8 mouse cellular contexts compared by ENCODE assay signal in genomic region chr11:77607538-77608455, GRCm38 (mm10). TPM values are rescaled to one million over a fixed set of nuclear protein-coding genes. Genes with fewer than 3 reads are reported as not detected.
A peak's percentile ranks its signal among the peaks of the same experiment; 100 is the strongest.
DNase-seq lines count a peak whose midpoint lies in the region; ATAC-seq and TF ChIP-seq lines count a peak whose summit lies in the region.

Taok1 (minus strand) TSS chr11:77607815.

- no peaks in the 10 kb centered on the region for H3K27me3 ChIP-seq in ES-Bruce4 (ENCODE audit: control insufficient read depth, insufficient read depth, low read length, poor library complexity, severe bottlenecking)
- H3K27me3 ChIP-seq in forebrain, embryonic 13.5 days: no peaks in the 10 kb centered on the region
- no peaks in the 10 kb centered on the region for H3K27me3 ChIP-seq in liver, postnatal 0 days (ENCODE audit: insufficient read depth, low read length)
- peaks cover 3% of the 10 kb centered on the region; the same call in 1 of the 2 replicates for H3K27me3 ChIP-seq in neural tube, embryonic 14.5 days (ENCODE audit: control insufficient read depth, insufficient read depth, low read length)

- H3K27ac ChIP-seq in ES-Bruce4 (ENCODE audit: insufficient read depth, low read length): peak within 1 kb of the TSS; percentile 80
- peak within 1 kb of the TSS; percentile 96 for H3K27ac ChIP-seq in forebrain, embryonic 13.5 days
- peak within 1 kb of the TSS; percentile 89 for H3K27ac ChIP-seq in liver, postnatal 0 days (ENCODE audit: low read depth)
- peak within 1 kb of the TSS; percentile 97 for H3K27ac ChIP-seq in neural tube, embryonic 14.5 days (ENCODE audit: low read depth, low read length)

- ATAC-seq in cerebellum, adult (ENCODE audit: insufficient number of reproducible peaks, low FRiP score, low TSS enrichment): peak; percentile 94
- peak; percentile 95 for ATAC-seq in forebrain, embryonic 13.5 days
- ATAC-seq in liver, postnatal 0 days: peak; percentile 99
- peak; percentile 94 for ATAC-seq in neural tube, embryonic 14.5 days (ENCODE audit: low read depth)

- peaks cover 1% of the 10 kb centered on the region for H3K4me1 ChIP-seq in ES-Bruce4 (ENCODE audit: control insufficient read depth, insufficient read depth, low read length)
- peaks cover 33% of the 10 kb centered on the region for H3K4me1 ChIP-seq in forebrain, embryonic 13.5 days
- peaks cover 14% of the 10 kb centered on the region for H3K4me1 ChIP-seq in liver, postnatal 0 days (ENCODE audit: insufficient read depth)
- peaks cover 14% of the 10 kb centered on the region for H3K4me1 ChIP-seq in neural tube, embryonic 14.5 days (ENCODE audit: control insufficient read depth, insufficient read depth, low read length)

- peak; percentile 97 to 98 for DNase-seq in heart, postnatal 10 days
- peak; percentile 90 for DNase-seq in large intestine, adult 2 months (ENCODE audit: low read depth, low spot score)
- peak; percentile 98 for DNase-seq in liver, postnatal 0 days
- peak; percentile 96 for DNase-seq in testis, postnatal 10 days (ENCODE audit: low spot score)

- peak within 1 kb of the TSS; percentile 98 for H3K9ac ChIP-seq in ES-Bruce4 (ENCODE audit: low read depth, poor library complexity, severe bottlenecking)
- peak within 1 kb of the TSS; percentile 99 for H3K9ac ChIP-seq in forebrain, embryonic 13.5 days
- H3K9ac ChIP-seq in liver, postnatal 0 days (replicated peaks): peak within 1 kb of the TSS; percentile 95
- peak within 1 kb of the TSS; percentile 99 for H3K9ac ChIP-seq in neural tube, embryonic 14.5 days (replicated peaks; ENCODE audit: low read depth, low read length)

- peak; percentile 84 for TF ChIP-seq POLR2A in ES-Bruce4 (IDR thresholded peaks at IDR 0.05; ENCODE audit: insufficient read depth, low read length)

- H3K36me3 ChIP-seq in ES-Bruce4 (ENCODE audit: control insufficient read depth, insufficient read depth, low read length, poor library complexity, severe bottlenecking): peaks cover 7% of the 10 kb centered on the region; the same call in 1 of the 2 replicates
- H3K36me3 ChIP-seq in forebrain, embryonic 13.5 days (ENCODE audit: poor library complexity, severe bottlenecking): no peaks in the 10 kb centered on the region
- peaks cover 6% of the 10 kb centered on the region for H3K36me3 ChIP-seq in liver, postnatal 0 days (replicated peaks; ENCODE audit: insufficient read depth, low read length)
- no peaks in the 10 kb centered on the region for H3K36me3 ChIP-seq in neural tube, embryonic 14.5 days (ENCODE audit: control insufficient read depth, insufficient read depth, low read length)

- WGBS in forebrain, embryonic 13.5 days: 1% methylated on average over 60 of the region's 71 CpGs
- under 1% methylated on average over 68 of the region's 71 CpGs for WGBS in large intestine, adult 2 months
- 1% methylated on average over 48 of the region's 71 CpGs for WGBS in liver, postnatal 0 days (ENCODE audit: insufficient replicate concordance)
- 2% methylated on average over 53 of the region's 71 CpGs for WGBS in neural tube, embryonic 14.5 days

- TF ChIP-seq EP300 in ES-Bruce4 (IDR thresholded peaks at IDR 0.05; ENCODE audit: insufficient read depth, low read depth, low read length): peak; percentile 35; the same call in 1 of the 2 replicates
- peak; percentile 71 for TF ChIP-seq EP300 in liver, postnatal 0 days (IDR thresholded peaks at IDR 0.05; ENCODE audit: low read depth)

- TF ChIP-seq CTCF in ES-Bruce4 (IDR thresholded peaks at IDR 0.05; ENCODE audit: low read depth, low read length): no peak
- TF ChIP-seq CTCF in liver, postnatal 0 days (IDR thresholded peaks at IDR 0.05; ENCODE audit: low read depth): no peak

- H3K4me3 ChIP-seq in ES-Bruce4 (ENCODE audit: low read depth, low read length): peak within 1 kb of the TSS; percentile 92
- peak within 1 kb of the TSS; percentile 99 for H3K4me3 ChIP-seq in forebrain, embryonic 13.5 days
- H3K4me3 ChIP-seq in liver, postnatal 0 days (ENCODE audit: low read depth, low read length): peak within 1 kb of the TSS; percentile 82
- H3K4me3 ChIP-seq in neural tube, embryonic 14.5 days (ENCODE audit: low read depth, low read length): peak within 1 kb of the TSS; percentile 98

- H3K4me2 ChIP-seq in forebrain, embryonic 13.5 days: peak within 1 kb of the TSS; percentile 93
- peak within 1 kb of the TSS; percentile 82 for H3K4me2 ChIP-seq in liver, postnatal 0 days (ENCODE audit: low read depth, low read length)
- peak within 1 kb of the TSS; percentile 80 for H3K4me2 ChIP-seq in neural tube, embryonic 14.5 days (ENCODE audit: low read depth, low read length)

- no peaks in the 10 kb centered on the region for H3K9me3 ChIP-seq in ES-Bruce4 (replicated peaks; ENCODE audit: control insufficient read depth, insufficient read depth, low read length, poor library complexity, severe bottlenecking)
- no peaks in the 10 kb centered on the region for H3K9me3 ChIP-seq in forebrain, embryonic 13.5 days (replicated peaks)
- H3K9me3 ChIP-seq in liver, postnatal 0 days (ENCODE audit: low read length): no peaks in the 10 kb centered on the region
- H3K9me3 ChIP-seq in neural tube, embryonic 14.5 days (ENCODE audit: control insufficient read depth, low read length): no peaks in the 10 kb centered on the region

- intact Hi-C loops in heart, postnatal 10 days (cut with DNase I): loop anchor here (2.0 kb wide), 1 partner anchor 21 kb away; no protein-coding TSS in a partner anchor

RNA-seq across cellular contexts. Expression of gene Taok1, which starts in this region (rescaled TPM):
- 48.1 and 50.5 TPM in 2 replicates for polyA plus RNA-seq in ES-Bruce4 (2011; ENCODE audit: insufficient read depth, insufficient read length, low read depth, missing spikeins)
- 25.8 and 28.5 TPM in 2 replicates for polyA plus RNA-seq in forebrain, embryonic 13.5 days (2015; fragmentation: Nextera tagmentation; extraction: Ambion mirVana)
- 10 to 100 TPM; 64.3 to 67.1 TPM for total RNA-seq in heart, postnatal 10 days (2021)
- 2.9 and 4.4 TPM in 2 replicates for polyA plus RNA-seq in large intestine, adult 2 months (2012; rRNA removed)
- polyA plus RNA-seq in liver, postnatal 0 days (2015; fragmentation: Nextera tagmentation; extraction: Ambion mirVana): 4.8 and 5.0 TPM in 2 replicates
- 30.6 and 32.1 TPM in 2 replicates for polyA plus RNA-seq in neural tube, embryonic 14.5 days (2014; fragmentation: Nextera tagmentation; extraction: Ambion mirVana)

Comparison
In these comparisons a context has a peak if more than half of its experiments do, and no peak if none do; other contexts are left out.
1. Peak in every context shown above with its lines: DNase-seq, ATAC-seq, H3K4me3 ChIP-seq and H3K27ac ChIP-seq.